Mouse (Mus musculus): ENCODE data around the gene Zc3h12d. TPM values are rescaled to one million over a fixed set of nuclear protein-coding genes. Genes with fewer than 3 reads are reported as not detected.

Gene Zc3h12d
- polyA plus RNA-seq, 1 experiment from 2014 or later: 0.11 TPM

DNA sequence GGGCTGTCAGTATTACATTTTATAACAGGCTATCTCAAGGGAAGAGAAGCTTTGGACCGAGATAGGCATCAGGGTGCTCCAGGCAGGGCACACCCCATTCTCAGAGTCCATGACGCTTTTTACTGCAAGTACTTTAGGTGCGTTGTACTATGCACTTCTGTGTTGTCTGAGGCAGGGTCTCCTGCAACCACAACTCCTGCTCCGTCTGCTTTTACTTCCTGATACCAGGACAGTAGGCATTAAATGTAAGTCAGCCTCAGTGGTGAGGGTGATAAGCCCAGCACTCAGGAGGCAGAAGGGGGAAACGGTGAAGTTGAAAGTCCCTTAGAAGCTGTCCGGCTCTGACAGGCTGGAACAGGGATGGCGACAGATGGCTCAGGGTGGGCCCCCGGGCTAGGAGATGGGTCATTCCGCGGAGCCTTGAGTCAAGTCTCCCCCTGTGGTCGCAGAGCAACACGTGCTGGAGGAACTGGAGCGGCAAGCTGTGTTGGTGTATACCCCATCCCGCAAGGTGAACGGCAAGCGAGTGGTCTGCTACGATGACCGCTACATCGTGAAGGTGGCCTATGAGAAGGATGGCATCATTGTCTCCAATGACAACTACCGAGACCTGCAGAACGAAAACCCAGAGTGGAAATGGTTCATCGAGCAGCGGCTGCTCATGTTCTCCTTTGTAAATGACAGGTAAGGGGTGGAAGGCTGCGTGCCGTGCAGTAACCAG is 29.8 kb downstream of the Zc3h12d start:
- Histone ChIP-seq H3K4me2 (ENCODE audit: low read depth, low read length) (no peak overlapping the region), H3K27me3 (replicated peaks; ENCODE audit: control insufficient read depth, insufficient read depth, low read length) (peaks cover 9% of the 10 kb centered on the region), H3K4me3 (ENCODE audit: low read depth, low read length) (no peak overlapping the region), H3K36me3 (ENCODE audit: control insufficient read depth, insufficient read depth, low read length) (no peaks in the 10 kb centered on the region), H3K9ac (ENCODE audit: low read depth, low read length) (no peak overlapping the region), H3K4me1 (ENCODE audit: control insufficient read depth, insufficient read depth, low read length) (0 out of 2 replicates have a peak, but pooled peaks cover 2% of the 10 kb centered on the region), H3K9me3 (ENCODE audit: control insufficient read depth, low read length) (no peaks in the 10 kb centered on the region), H3K27ac (replicated peaks; ENCODE audit: low read depth, low read length) (0 out of 2 replicates have a peak overlapping the region, but pooled peaks have one; percentile 35)
- 90% methylated on average over 25 of the region's 25 CpGs for WGBS
- no peak for DNase-seq (ENCODE audit: low spot score)
- no peak for ATAC-seq (ENCODE audit: low read depth)

DNA sequence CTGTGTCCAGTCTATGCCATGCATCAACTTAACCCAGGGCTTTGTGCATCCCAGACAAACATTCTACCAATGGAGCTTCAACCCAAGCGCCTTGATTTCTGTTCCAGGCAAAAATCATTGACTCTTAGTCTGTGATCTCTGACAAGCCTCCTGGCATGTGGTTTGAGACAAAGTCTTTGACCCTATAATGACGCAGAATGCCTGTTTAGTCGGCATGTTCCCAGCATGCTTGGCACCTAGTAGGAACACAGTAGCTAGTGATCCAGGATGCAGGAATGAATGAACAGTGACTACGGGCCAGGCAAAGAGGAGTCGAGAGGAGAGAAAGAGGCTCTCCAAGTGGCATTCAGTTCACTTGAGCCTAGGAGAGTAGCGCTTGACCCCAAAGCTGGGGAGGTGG is 31.1 kb downstream of the Zc3h12d start:
- no peaks in the 10 kb centered on the region for H3K36me3 ChIP-seq (ENCODE audit: control insufficient read depth, insufficient read depth, low read length)
- H3K27me3 ChIP-seq (replicated peaks; ENCODE audit: control insufficient read depth, insufficient read depth, low read length): peaks cover 22% of the 10 kb centered on the region
- ATAC-seq (ENCODE audit: low read depth): no peak
- no peak for DNase-seq (ENCODE audit: low spot score)
- no peak overlapping the region for H3K4me2 ChIP-seq (ENCODE audit: low read depth, low read length)
- no peak overlapping the region for H3K4me3 ChIP-seq (ENCODE audit: low read depth, low read length)
- WGBS: 95% methylated on average over 6 of the region's 6 CpGs
- H3K9me3 ChIP-seq (ENCODE audit: control insufficient read depth, low read length): no peaks in the 10 kb centered on the region
- 0 out of 2 replicates have a peak, but pooled peaks cover 7% of the 10 kb centered on the region for H3K4me1 ChIP-seq (ENCODE audit: control insufficient read depth, insufficient read depth, low read length)
- H3K27ac ChIP-seq (replicated peaks; ENCODE audit: low read depth, low read length): no peak overlapping the region
- no peak overlapping the region for H3K9ac ChIP-seq (ENCODE audit: low read depth, low read length)

DNA sequence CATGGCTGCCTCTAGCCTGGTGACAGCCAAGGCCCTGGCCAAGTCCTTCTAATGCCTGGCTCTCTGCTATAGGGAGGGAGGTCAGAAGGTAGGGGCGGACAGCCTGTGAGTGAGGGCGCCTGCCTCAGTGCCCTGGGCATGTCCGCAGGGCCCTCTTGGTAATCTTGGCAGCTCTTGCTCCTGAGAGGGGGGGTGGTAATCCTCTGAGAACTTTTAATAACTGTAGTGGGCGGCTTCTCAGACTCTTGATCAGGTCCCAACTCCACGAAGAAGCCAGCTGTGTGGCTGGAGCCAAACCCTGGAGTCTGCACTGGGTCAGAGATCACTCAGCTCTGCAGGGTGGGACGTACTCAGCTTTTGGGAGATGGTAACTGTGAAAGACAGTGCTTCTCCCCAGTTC is 31.9 kb downstream of the Zc3h12d start:
- WGBS: 69% methylated on average over 6 of the region's 6 CpGs
- H3K27me3 ChIP-seq (replicated peaks; ENCODE audit: control insufficient read depth, insufficient read depth, low read length): peaks cover 25% of the 10 kb centered on the region
- H3K27ac ChIP-seq (replicated peaks; ENCODE audit: low read depth, low read length): no peak overlapping the region
- no peak overlapping the region for H3K4me2 ChIP-seq (ENCODE audit: low read depth, low read length)
- DNase-seq (ENCODE audit: low spot score) (no peak), ATAC-seq (ENCODE audit: low read depth) (0 out of 2 replicates have a peak, but pooled peaks have one; percentile 9)
- no peaks in the 10 kb centered on the region for H3K9me3 ChIP-seq (ENCODE audit: control insufficient read depth, low read length)
- 0 out of 2 replicates have a peak, but pooled peaks cover 7% of the 10 kb centered on the region for H3K4me1 ChIP-seq (ENCODE audit: control insufficient read depth, insufficient read depth, low read length)
- H3K36me3 ChIP-seq (ENCODE audit: control insufficient read depth, insufficient read depth, low read length): no peaks in the 10 kb centered on the region
- no peak overlapping the region for H3K4me3 ChIP-seq (ENCODE audit: low read depth, low read length)
- no peak overlapping the region for H3K9ac ChIP-seq (ENCODE audit: low read depth, low read length)

DNA sequence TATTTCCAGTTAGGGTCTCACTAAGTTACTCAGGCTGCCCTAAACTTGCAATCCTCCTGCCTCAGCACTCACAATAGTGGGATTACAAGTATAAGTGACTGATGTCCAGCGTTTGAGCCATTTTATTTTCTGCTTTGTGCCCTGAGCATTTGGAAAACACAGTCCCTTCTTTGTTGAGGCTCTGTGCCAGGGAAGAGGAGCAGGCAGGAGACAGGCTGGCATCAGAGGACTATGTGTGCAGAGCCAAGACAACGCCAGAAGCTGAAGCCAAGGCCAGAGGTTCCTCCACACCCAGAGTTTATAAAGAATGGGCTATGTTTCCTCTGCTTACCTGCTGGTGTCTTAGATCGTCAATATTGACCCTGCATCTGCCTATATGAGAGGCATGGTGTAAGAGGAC is 32.5 kb downstream of the Zc3h12d start:
- Histone ChIP-seq H3K27ac (replicated peaks; ENCODE audit: low read depth, low read length) (no peak overlapping the region), H3K36me3 (ENCODE audit: control insufficient read depth, insufficient read depth, low read length) (no peaks in the 10 kb centered on the region), H3K4me2 (ENCODE audit: low read depth, low read length) (no peak overlapping the region), H3K4me1 (ENCODE audit: control insufficient read depth, insufficient read depth, low read length) (0 out of 2 replicates have a peak, but pooled peaks cover 7% of the 10 kb centered on the region), H3K27me3 (replicated peaks; ENCODE audit: control insufficient read depth, insufficient read depth, low read length) (peaks cover 25% of the 10 kb centered on the region), H3K9ac (ENCODE audit: low read depth, low read length) (no peak overlapping the region), H3K4me3 (ENCODE audit: low read depth, low read length) (no peak overlapping the region), H3K9me3 (ENCODE audit: control insufficient read depth, low read length) (no peaks in the 10 kb centered on the region)
- WGBS: 83% methylated on average over 3 of the region's 3 CpGs
- DNase-seq (ENCODE audit: low spot score) (no peak), ATAC-seq (ENCODE audit: low read depth) (no peak)

DNA sequence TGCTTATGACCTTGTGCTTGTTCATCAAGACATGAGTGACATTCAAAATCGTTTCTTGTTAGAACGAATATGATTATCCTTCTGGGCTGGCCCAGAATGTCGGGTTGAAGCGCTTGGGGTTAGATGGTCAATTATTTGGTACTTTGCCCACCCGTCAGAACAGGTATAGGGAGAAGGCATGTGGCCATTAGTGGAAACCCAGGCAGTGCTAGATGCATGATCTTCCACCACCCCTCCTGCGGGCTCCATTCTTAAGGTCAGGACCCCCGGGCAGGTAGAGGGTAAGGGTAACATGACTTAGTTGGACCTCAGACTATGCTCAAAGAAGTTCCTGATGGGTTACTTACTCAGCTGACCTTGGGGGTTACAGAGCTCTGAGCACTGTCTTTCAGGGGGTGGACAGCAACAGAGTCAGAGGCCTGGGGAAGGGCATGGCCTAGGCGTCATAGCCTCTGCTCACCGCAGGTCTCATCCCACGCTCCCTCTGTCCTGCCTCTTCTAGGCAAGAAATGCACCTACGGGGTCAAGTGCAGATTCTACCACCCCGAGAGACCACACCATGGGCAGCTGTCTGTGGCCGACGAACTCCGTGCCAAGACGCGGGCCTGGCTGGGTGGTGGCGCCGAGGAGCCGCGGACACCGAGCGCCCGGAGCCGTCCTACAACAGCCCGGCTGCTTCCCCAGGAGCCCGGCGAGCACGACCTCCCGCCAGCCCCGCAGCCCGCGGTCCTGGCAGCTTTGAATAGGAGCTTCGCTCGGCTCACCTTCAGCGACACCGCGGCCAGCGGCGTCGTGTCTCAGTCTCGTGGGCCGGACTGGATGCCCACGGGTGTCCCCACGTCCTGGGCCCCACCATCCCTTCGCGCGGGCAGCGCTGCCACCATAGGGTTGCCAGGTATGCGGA is 34.7 kb downstream of the Zc3h12d start:
- H3K4me1 ChIP-seq (ENCODE audit: control insufficient read depth, insufficient read depth, low read length): 0 out of 2 replicates have a peak, but pooled peaks cover 7% of the 10 kb centered on the region
- peak overlapping the region; percentile 39 for H3K4me3 ChIP-seq (ENCODE audit: low read depth, low read length)
- DNase-seq (ENCODE audit: low spot score): no peak
- peaks cover 25% of the 10 kb centered on the region for H3K27me3 ChIP-seq (replicated peaks; ENCODE audit: control insufficient read depth, insufficient read depth, low read length)
- H3K27ac ChIP-seq (replicated peaks; ENCODE audit: low read depth, low read length): no peak overlapping the region
- peak; percentile 53; the same call in 1 of the 2 replicates for ATAC-seq (ENCODE audit: low read depth)
- no peaks in the 10 kb centered on the region for H3K36me3 ChIP-seq (ENCODE audit: control insufficient read depth, insufficient read depth, low read length)
- peak overlapping the region; percentile 73 for H3K4me2 ChIP-seq (ENCODE audit: low read depth, low read length)
- no peaks in the 10 kb centered on the region for H3K9me3 ChIP-seq (ENCODE audit: control insufficient read depth, low read length)
- H3K9ac ChIP-seq (ENCODE audit: low read depth, low read length): peak overlapping the region; percentile 57
- WGBS: 25% methylated on average over 33 of the region's 50 CpGs

DNA sequence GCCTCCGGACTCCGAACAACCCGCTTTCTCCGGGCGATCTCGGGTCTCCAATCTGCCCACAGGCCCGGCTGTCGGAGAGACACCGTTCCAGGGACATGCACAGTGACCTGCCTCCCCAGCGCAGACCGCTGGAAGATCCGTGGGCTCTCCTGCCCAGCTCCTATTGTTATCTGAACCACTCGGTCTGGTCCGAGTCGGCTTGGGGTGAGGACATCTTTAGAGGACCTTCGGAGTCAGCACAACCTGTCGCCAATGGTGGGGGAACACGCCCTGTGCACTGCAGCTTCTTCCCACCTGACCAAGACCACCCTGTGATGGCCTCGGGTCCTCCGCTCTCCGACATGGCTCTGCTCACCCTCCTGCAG is 35.4 kb downstream of the Zc3h12d start:
- Histone ChIP-seq H3K36me3 (ENCODE audit: control insufficient read depth, insufficient read depth, low read length) (no peaks in the 10 kb centered on the region), H3K9me3 (ENCODE audit: control insufficient read depth, low read length) (no peaks in the 10 kb centered on the region), H3K4me3 (ENCODE audit: low read depth, low read length) (peak overlapping the region; percentile 39), H3K27me3 (replicated peaks; ENCODE audit: control insufficient read depth, insufficient read depth, low read length) (peaks cover 25% of the 10 kb centered on the region), H3K4me1 (ENCODE audit: control insufficient read depth, insufficient read depth, low read length) (0 out of 2 replicates have a peak, but pooled peaks cover 7% of the 10 kb centered on the region), H3K4me2 (ENCODE audit: low read depth, low read length) (peak overlapping the region; percentile 73), H3K9ac (ENCODE audit: low read depth, low read length) (peak overlapping the region; percentile 57), H3K27ac (replicated peaks; ENCODE audit: low read depth, low read length) (no peak overlapping the region)
- ATAC-seq (ENCODE audit: low read depth) (no peak), DNase-seq (ENCODE audit: low spot score) (no peak)
- WGBS: 24% methylated on average over 21 of the region's 21 CpGs

DNA sequence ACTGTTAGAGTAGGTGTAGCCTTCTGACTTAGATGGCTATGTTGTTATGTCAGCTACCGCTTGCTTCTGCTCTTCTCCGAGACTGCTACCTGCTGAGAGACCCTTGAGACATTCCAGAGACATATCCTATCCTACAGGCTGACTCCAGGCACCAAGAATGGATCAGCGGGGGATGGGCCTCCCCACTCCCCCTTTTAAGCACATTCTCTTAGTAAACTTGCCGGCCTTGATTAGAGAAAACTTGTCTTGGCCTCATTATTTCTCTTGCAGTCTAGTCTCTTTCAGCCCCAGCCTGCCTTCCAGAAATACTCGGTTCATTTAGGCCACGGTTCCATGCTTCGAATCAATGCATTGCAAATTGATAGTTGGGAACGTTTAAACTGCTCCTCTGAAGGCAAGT is 37.5 kb downstream of the Zc3h12d start:
- Histone ChIP-seq H3K27ac (replicated peaks; ENCODE audit: low read depth, low read length) (no peak overlapping the region), H3K27me3 (replicated peaks; ENCODE audit: control insufficient read depth, insufficient read depth, low read length) (peaks cover 25% of the 10 kb centered on the region), H3K9ac (ENCODE audit: low read depth, low read length) (no peak overlapping the region), H3K4me1 (ENCODE audit: control insufficient read depth, insufficient read depth, low read length) (0 out of 2 replicates have a peak, but pooled peaks cover 7% of the 10 kb centered on the region), H3K4me3 (ENCODE audit: low read depth, low read length) (no peak overlapping the region), H3K4me2 (ENCODE audit: low read depth, low read length) (no peak overlapping the region), H3K36me3 (ENCODE audit: control insufficient read depth, insufficient read depth, low read length) (no peaks in the 10 kb centered on the region), H3K9me3 (ENCODE audit: control insufficient read depth, low read length) (no peaks in the 10 kb centered on the region)
- no peak for ATAC-seq (ENCODE audit: low read depth)
- DNase-seq (ENCODE audit: low spot score): no peak
- 59% methylated on average over 8 of the region's 8 CpGs for WGBS

DNA sequence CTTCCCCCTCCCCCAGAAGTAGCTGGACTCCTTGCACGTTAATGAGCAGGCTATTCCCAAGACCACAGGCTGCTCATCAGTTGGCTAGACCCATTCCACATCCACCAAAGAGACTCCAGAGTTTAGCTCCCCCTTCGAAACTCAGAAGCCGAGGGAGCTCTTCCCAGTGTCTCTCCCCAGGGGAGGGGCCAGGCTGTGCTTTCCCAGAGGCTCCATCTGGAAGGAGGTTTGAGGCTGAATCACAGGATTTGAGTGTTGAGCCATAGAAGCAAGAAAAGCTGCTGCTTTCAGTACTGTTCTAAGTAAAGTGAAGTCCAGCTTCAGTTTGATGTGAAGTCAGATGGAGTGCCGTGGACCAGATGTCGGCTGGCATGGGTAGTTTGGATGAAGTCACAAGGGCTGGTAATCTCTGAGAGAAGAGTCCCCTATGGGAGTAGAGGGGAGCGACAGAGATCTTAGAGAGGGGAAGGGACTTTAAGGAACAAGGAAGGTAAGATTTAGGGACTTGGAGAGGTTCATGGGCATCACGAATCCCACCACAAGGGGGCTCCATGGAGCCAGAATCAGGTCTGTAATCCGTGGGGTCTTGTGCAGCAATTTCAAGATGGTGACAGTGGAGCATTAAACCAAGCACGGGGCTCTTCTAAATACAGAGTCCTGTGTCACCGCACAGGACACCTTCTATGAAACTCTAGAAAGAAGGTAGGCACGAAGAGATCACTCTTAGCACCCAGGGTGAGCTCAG is 38.5 kb downstream of the Zc3h12d start:
- ATAC-seq (ENCODE audit: low read depth) (no peak), DNase-seq (ENCODE audit: low spot score) (peak; percentile 20)
- Histone ChIP-seq H3K36me3 (ENCODE audit: control insufficient read depth, insufficient read depth, low read length) (no peaks in the 10 kb centered on the region), H3K9ac (ENCODE audit: low read depth, low read length) (no peak overlapping the region), H3K27me3 (replicated peaks; ENCODE audit: control insufficient read depth, insufficient read depth, low read length) (peaks cover 25% of the 10 kb centered on the region), H3K4me1 (ENCODE audit: control insufficient read depth, insufficient read depth, low read length) (0 out of 2 replicates have a peak, but pooled peaks cover 7% of the 10 kb centered on the region), H3K4me2 (ENCODE audit: low read depth, low read length) (no peak overlapping the region), H3K9me3 (ENCODE audit: control insufficient read depth, low read length) (no peaks in the 10 kb centered on the region), H3K27ac (replicated peaks; ENCODE audit: low read depth, low read length) (no peak overlapping the region), H3K4me3 (ENCODE audit: low read depth, low read length) (no peak overlapping the region)
- WGBS: 62% methylated on average over 11 of the region's 11 CpGs
